Mouse (Mus musculus): ENCODE data around the gene Npr3.

- TF ChIP-seq POLR2A (IDR thresholded peaks at IDR 0.05; ENCODE audit: borderline replicate concordance, insufficient read depth, low read length) = no peak
- no peak for TF ChIP-seq CTCF (IDR thresholded peaks at IDR 0.05; ENCODE audit: borderline replicate concordance, insufficient read depth, low read depth, low read length)
Observed at GRCm38 (mm10) chr15:11949490-11949889, 42.4 kb upstream of the Npr3 start.
